Mouse (Mus musculus): ENCODE data around the gene Sdccag8.

Sdccag8 gene

GRCm38 (mm10) chr1:176814591-176815062 lies at the start of gene Sdccag8:
Gene Sdccag8 (plus strand): TSS chr1:176814660.
- peak; percentile 96 for DNase-seq (ENCODE audit: low spot score)

GRCm38 (mm10) chr1:176774533-176774932 lies 39.9 kb upstream of the Sdccag8 start:
- DNase-seq (ENCODE audit: low spot score), result no peak

GRCm38 (mm10) chr1:176789326-176789725 lies 25.1 kb upstream of the Sdccag8 start:
- DNase-seq (ENCODE audit: low spot score), result no peak

- no peak for DNase-seq (ENCODE audit: low spot score)
Measured at GRCm38 (mm10) chr1:176792175-176792574, 22.3 kb upstream of the Sdccag8 start.

GRCm38 (mm10) chr1:176798673-176799072 lies 15.8 kb upstream of the Sdccag8 start:
- DNase-seq (ENCODE audit: low spot score), result no peak

- DNase-seq (ENCODE audit: low spot score), result peak; percentile 71
Measured at GRCm38 (mm10) chr1:176800728-176801365, 13.6 kb upstream of the Sdccag8 start.

GRCm38 (mm10) chr1:176810161-176810560 lies 4.3 kb upstream of the Sdccag8 start:
- no peak for DNase-seq (ENCODE audit: low spot score)

- no peak for DNase-seq (ENCODE audit: low spot score)
Measured at GRCm38 (mm10) chr1:176811892-176812291, 2.6 kb upstream of the Sdccag8 start.

- no peak for DNase-seq (ENCODE audit: low spot score)
Measured at GRCm38 (mm10) chr1:176812491-176813291, 1.8 kb upstream of the Sdccag8 start.

- peak; percentile 78 for DNase-seq (ENCODE audit: low spot score)
Measured at GRCm38 (mm10) chr1:176813292-176814035, 996 bp upstream of the Sdccag8 start.

- peak; percentile 97 for DNase-seq (ENCODE audit: low spot score)
Measured at GRCm38 (mm10) chr1:176814036-176814420, 432 bp upstream of the Sdccag8 start, which contains the start of gene Cep170. Gene Cep170 (minus strand): TSS chr1:176814067.

GRCm38 (mm10) chr1:176816728-176817127 lies 2.3 kb downstream of the Sdccag8 start:
- no peak for DNase-seq (ENCODE audit: low spot score)

- DNase-seq (ENCODE audit: low spot score), result no peak
Measured at GRCm38 (mm10) chr1:176818147-176818546, 3.7 kb downstream of the Sdccag8 start.

- no peak for DNase-seq (ENCODE audit: low spot score)
Measured at GRCm38 (mm10) chr1:176818763-176819162, 4.3 kb downstream of the Sdccag8 start.

GRCm38 (mm10) chr1:176821929-176822328 lies 7.5 kb downstream of the Sdccag8 start:
- DNase-seq (ENCODE audit: low spot score), result no peak

- no peak for DNase-seq (ENCODE audit: low spot score)
Measured at GRCm38 (mm10) chr1:176822949-176823348, 8.5 kb downstream of the Sdccag8 start.

GRCm38 (mm10) chr1:176823889-176824288 lies 9.4 kb downstream of the Sdccag8 start:
- DNase-seq (ENCODE audit: low spot score), result no peak

- no peak for DNase-seq (ENCODE audit: low spot score)
Measured at GRCm38 (mm10) chr1:176824611-176825010, 10.2 kb downstream of the Sdccag8 start.

GRCm38 (mm10) chr1:176825084-176825483 lies 10.6 kb downstream of the Sdccag8 start:
- DNase-seq (ENCODE audit: low spot score), result no peak

GRCm38 (mm10) chr1:176826186-176826585 lies 11.7 kb downstream of the Sdccag8 start:
- no peak for DNase-seq (ENCODE audit: low spot score)

GRCm38 (mm10) chr1:176826931-176827330 lies 12.5 kb downstream of the Sdccag8 start:
- no peak for DNase-seq (ENCODE audit: low spot score)

- DNase-seq (ENCODE audit: low spot score), result no peak
Measured at GRCm38 (mm10) chr1:176827365-176827764, 12.9 kb downstream of the Sdccag8 start.

Measured in layer of hippocampus, adult 11-12 months (tissue).